Mouse (Mus musculus): ENCODE measurements around the gene Cmbl. TPM values are rescaled to one million over a fixed set of nuclear protein-coding genes. Genes with fewer than 3 reads are reported as not detected.

The Cmbl gene
- polyA plus RNA-seq, 1 experiment: 17.1 TPM

GRCm38 (mm10) chr15:31634582-31634981 lies 69.4 kb downstream of the Cmbl start:
- Histone ChIP-seq H3K27me3 (ENCODE audit: control insufficient read depth, insufficient read depth, low read length) (no peaks in the 10 kb centered on the region; the same call in 1 of the 2 replicates), H3K27ac (ENCODE audit: insufficient read depth, low read length) (no peak overlapping the region), H3K4me3 (replicated peaks; ENCODE audit: insufficient read depth, low read depth, low read length) (no peak overlapping the region), H3K4me1 (ENCODE audit: control insufficient read depth, insufficient read depth, low read length) (peaks cover 3% of the 10 kb centered on the region; the same call in 1 of the 2 replicates)
- TF ChIP-seq POLR2A (IDR thresholded peaks at IDR 0.05; ENCODE audit: borderline replicate concordance, insufficient read depth, low read length) (no peak), CTCF (IDR thresholded peaks at IDR 0.05; ENCODE audit: borderline replicate concordance, insufficient read depth, low read depth, low read length) (no peak)
- DNase-seq: peak in 1 of 2 experiments; percentile 10
- WGBS: 17% methylated on average over 6 of the region's 6 CpGs

- H3K4me1 ChIP-seq (ENCODE audit: control insufficient read depth, insufficient read depth, low read length): peaks cover 3% of the 10 kb centered on the region; the same call in 1 of the 2 replicates
- WGBS: 86% methylated on average over 9 of the region's 9 CpGs
- H3K4me3 ChIP-seq (replicated peaks; ENCODE audit: insufficient read depth, low read depth, low read length): no peak overlapping the region
- H3K27me3 ChIP-seq (ENCODE audit: control insufficient read depth, insufficient read depth, low read length): no peaks in the 10 kb centered on the region; the same call in 1 of the 2 replicates
- H3K27ac ChIP-seq (ENCODE audit: insufficient read depth, low read length): no peak overlapping the region
- DNase-seq: no peak
- TF ChIP-seq CTCF (IDR thresholded peaks at IDR 0.05; ENCODE audit: borderline replicate concordance, insufficient read depth, low read depth, low read length) (no peak), POLR2A (IDR thresholded peaks at IDR 0.05; ENCODE audit: borderline replicate concordance, insufficient read depth, low read length) (no peak)
Measured at GRCm38 (mm10) chr15:31636091-31636595, 71.0 kb downstream of the Cmbl start.

Other genes starting within 250 kb of the Cmbl start
- 3.5 and 4.0 TPM in 2 replicates for gene Ankrd33b, start 197.7 kb upstream of the Cmbl start, polyA plus RNA-seq (2012; rRNA removed)
- gene Ropn1l, start 111.7 kb upstream of the Cmbl start, polyA plus RNA-seq (2012; rRNA removed): 1.3 TPM in 2 replicates
- 70.2 and 75.3 TPM in 2 replicates for gene March6, start 34.3 kb upstream of the Cmbl start, polyA plus RNA-seq (2012; rRNA removed)
- 220 and 228 TPM in 2 replicates for gene Cct5, start 36.4 kb downstream of the Cmbl start, polyA plus RNA-seq (2012; rRNA removed)
- 15.2 and 15.9 TPM in 2 replicates for gene Fam173b, start 36.5 kb downstream of the Cmbl start, polyA plus RNA-seq (2012; rRNA removed)

All from cerebellum, adult 2 months (tissue).